Mouse (Mus musculus): ENCODE results near the gene Arl14ep. TPM values are rescaled to one million over a fixed set of nuclear protein-coding genes. Genes with fewer than 3 reads are reported as not detected.

Arl14ep gene
- polyA plus RNA-seq, 1 experiment, result 51.5 TPM

- Histone ChIP-seq H3K9me3 (replicated peaks; ENCODE audit: control insufficient read depth, insufficient read depth, low read length, poor library complexity, severe bottlenecking) (no peaks in the 10 kb centered on the region), H3K4me3 (ENCODE audit: low read depth, low read length) (peak overlapping the region; percentile 82), H3K36me3 (ENCODE audit: control insufficient read depth, insufficient read depth, low read length, poor library complexity, severe bottlenecking) (peaks cover 12% of the 10 kb centered on the region), H3K9ac (ENCODE audit: low read depth, poor library complexity, severe bottlenecking) (peak overlapping the region; percentile 90), H3K4me1 (ENCODE audit: control insufficient read depth, insufficient read depth, low read length) (no peaks in the 10 kb centered on the region), H3K27me3 (ENCODE audit: control insufficient read depth, insufficient read depth, low read length, poor library complexity, severe bottlenecking) (no peaks in the 10 kb centered on the region), H3K27ac (ENCODE audit: insufficient read depth, low read length) (peak overlapping the region; percentile 11)
- TF ChIP-seq CTCF (IDR thresholded peaks at IDR 0.05; ENCODE audit: low read depth, low read length), result no peak
- TF ChIP-seq POLR2A (IDR thresholded peaks at IDR 0.05; ENCODE audit: insufficient read depth, low read length), result no peak
- no peak for TF ChIP-seq EP300 (IDR thresholded peaks at IDR 0.05; ENCODE audit: insufficient read depth, low read depth, low read length)
Measured at GRCm38 (mm10) chr2:106973332-106973958, 779 bp downstream of the Arl14ep start.

- peak overlapping the region; percentile 90 for H3K9ac ChIP-seq (ENCODE audit: low read depth, poor library complexity, severe bottlenecking)
- peak overlapping the region; percentile 46; the same call in 1 of the 2 replicates for H3K4me3 ChIP-seq (ENCODE audit: low read depth, low read length)
Measured at GRCm38 (mm10) chr2:106972851-106973250, 1.4 kb downstream of the Arl14ep start.

DNA sequence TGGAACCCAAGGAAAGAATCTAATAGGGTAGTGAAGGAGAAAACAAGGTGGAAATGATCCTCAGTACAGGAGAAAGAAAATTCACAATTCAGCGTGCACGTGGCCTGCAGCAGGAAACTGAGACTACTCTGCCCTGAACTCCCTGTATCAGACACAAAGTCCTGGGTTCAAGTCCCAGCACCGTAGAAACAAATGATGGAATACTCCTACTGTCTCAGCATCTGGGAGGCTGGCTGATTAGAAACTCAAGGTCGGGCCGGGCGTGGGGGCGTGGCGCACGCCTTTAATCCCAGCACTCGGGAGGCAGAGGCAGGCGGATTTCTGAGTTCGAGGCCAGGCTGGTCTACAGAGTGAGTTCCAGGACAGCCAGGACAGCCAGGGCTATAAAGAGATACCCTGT lies 3.3 kb downstream of the Arl14ep start:
- TF ChIP-seq EP300 (IDR thresholded peaks at IDR 0.05; ENCODE audit: insufficient read depth, low read depth, low read length) (no peak), CTCF (IDR thresholded peaks at IDR 0.05; ENCODE audit: low read depth, low read length) (no peak), POLR2A (IDR thresholded peaks at IDR 0.05; ENCODE audit: insufficient read depth, low read length) (no peak)
- Histone ChIP-seq H3K4me3 (ENCODE audit: low read depth, low read length) (no peak overlapping the region), H3K9ac (ENCODE audit: low read depth, poor library complexity, severe bottlenecking) (no peak overlapping the region), H3K27ac (ENCODE audit: insufficient read depth, low read length) (no peak overlapping the region), H3K36me3 (ENCODE audit: control insufficient read depth, insufficient read depth, low read length, poor library complexity, severe bottlenecking) (peaks cover 33% of the 10 kb centered on the region), H3K27me3 (ENCODE audit: control insufficient read depth, insufficient read depth, low read length, poor library complexity, severe bottlenecking) (no peaks in the 10 kb centered on the region), H3K4me1 (ENCODE audit: control insufficient read depth, insufficient read depth, low read length) (no peaks in the 10 kb centered on the region), H3K9me3 (replicated peaks; ENCODE audit: control insufficient read depth, insufficient read depth, low read length, poor library complexity, severe bottlenecking) (no peaks in the 10 kb centered on the region)

More at GRCm38 (mm10) chr2:106972851-106973250, 1.4 kb downstream of the Arl14ep start:
- no peaks in the 10 kb centered on the region for H3K9me3 ChIP-seq (replicated peaks; ENCODE audit: control insufficient read depth, insufficient read depth, low read length, poor library complexity, severe bottlenecking)
- no peak for TF ChIP-seq EP300 (IDR thresholded peaks at IDR 0.05; ENCODE audit: insufficient read depth, low read depth, low read length)
- no peak for TF ChIP-seq CTCF (IDR thresholded peaks at IDR 0.05; ENCODE audit: low read depth, low read length)
- no peak for TF ChIP-seq POLR2A (IDR thresholded peaks at IDR 0.05; ENCODE audit: insufficient read depth, low read length)
- no peak overlapping the region for H3K27ac ChIP-seq (ENCODE audit: insufficient read depth, low read length)
- H3K27me3 ChIP-seq (ENCODE audit: control insufficient read depth, insufficient read depth, low read length, poor library complexity, severe bottlenecking), result no peaks in the 10 kb centered on the region
- H3K36me3 ChIP-seq (ENCODE audit: control insufficient read depth, insufficient read depth, low read length, poor library complexity, severe bottlenecking), result peaks cover 18% of the 10 kb centered on the region
- no peaks in the 10 kb centered on the region for H3K4me1 ChIP-seq (ENCODE audit: control insufficient read depth, insufficient read depth, low read length)

- no peak overlapping the region for H3K4me3 ChIP-seq (ENCODE audit: low read depth, low read length)
- H3K27me3 ChIP-seq (ENCODE audit: control insufficient read depth, insufficient read depth, low read length, poor library complexity, severe bottlenecking), result no peaks in the 10 kb centered on the region
- H3K4me1 ChIP-seq (ENCODE audit: control insufficient read depth, insufficient read depth, low read length), result no peaks in the 10 kb centered on the region
- no peak for TF ChIP-seq EP300 (IDR thresholded peaks at IDR 0.05; ENCODE audit: insufficient read depth, low read depth, low read length)
- TF ChIP-seq POLR2A (IDR thresholded peaks at IDR 0.05; ENCODE audit: insufficient read depth, low read length), result no peak
- TF ChIP-seq CTCF (IDR thresholded peaks at IDR 0.05; ENCODE audit: low read depth, low read length), result no peak
- peaks cover 53% of the 10 kb centered on the region for H3K36me3 ChIP-seq (ENCODE audit: control insufficient read depth, insufficient read depth, low read length, poor library complexity, severe bottlenecking)
- H3K9ac ChIP-seq (ENCODE audit: low read depth, poor library complexity, severe bottlenecking), result no peak overlapping the region
- H3K9me3 ChIP-seq (replicated peaks; ENCODE audit: control insufficient read depth, insufficient read depth, low read length, poor library complexity, severe bottlenecking), result no peaks in the 10 kb centered on the region
- no peak overlapping the region for H3K27ac ChIP-seq (ENCODE audit: insufficient read depth, low read length)
Measured at GRCm38 (mm10) chr2:106968320-106968719, 5.9 kb downstream of the Arl14ep start.

- no peaks in the 10 kb centered on the region for H3K27me3 ChIP-seq (ENCODE audit: control insufficient read depth, insufficient read depth, low read length, poor library complexity, severe bottlenecking)
- H3K9ac ChIP-seq (ENCODE audit: low read depth, poor library complexity, severe bottlenecking), result no peak overlapping the region
- peaks cover 47% of the 10 kb centered on the region for H3K36me3 ChIP-seq (ENCODE audit: control insufficient read depth, insufficient read depth, low read length, poor library complexity, severe bottlenecking)
- no peaks in the 10 kb centered on the region for H3K9me3 ChIP-seq (replicated peaks; ENCODE audit: control insufficient read depth, insufficient read depth, low read length, poor library complexity, severe bottlenecking)
- no peaks in the 10 kb centered on the region for H3K4me1 ChIP-seq (ENCODE audit: control insufficient read depth, insufficient read depth, low read length)
- H3K27ac ChIP-seq (ENCODE audit: insufficient read depth, low read length), result no peak overlapping the region
- no peak for TF ChIP-seq CTCF (IDR thresholded peaks at IDR 0.05; ENCODE audit: low read depth, low read length)
- TF ChIP-seq POLR2A (IDR thresholded peaks at IDR 0.05; ENCODE audit: insufficient read depth, low read length), result no peak
- TF ChIP-seq EP300 (IDR thresholded peaks at IDR 0.05; ENCODE audit: insufficient read depth, low read depth, low read length), result no peak
- no peak overlapping the region for H3K4me3 ChIP-seq (ENCODE audit: low read depth, low read length)
Measured at GRCm38 (mm10) chr2:106963560-106963959, 10.7 kb downstream of the Arl14ep start.

DNA sequence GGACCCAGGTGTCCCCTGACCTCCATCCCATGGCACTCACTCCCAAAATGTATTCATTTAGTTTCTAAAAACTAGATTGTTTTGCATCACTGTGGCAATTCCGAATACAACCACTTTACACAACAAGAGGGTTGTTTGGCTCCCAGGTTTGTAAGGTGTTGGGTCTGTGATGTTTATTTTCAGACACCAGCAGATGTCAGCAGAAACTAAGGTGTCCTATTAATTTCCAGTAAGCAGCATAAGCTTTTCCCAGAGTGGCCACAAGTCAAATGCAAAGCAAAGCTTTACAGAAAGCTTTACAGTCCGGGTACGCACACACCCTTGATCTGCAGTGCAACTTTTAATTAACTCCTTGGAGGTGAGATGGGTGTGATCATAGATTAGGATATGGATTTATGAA lies 12.6 kb downstream of the Arl14ep start:
- Histone ChIP-seq H3K4me3 (ENCODE audit: low read depth, low read length) (no peak overlapping the region), H3K4me1 (ENCODE audit: control insufficient read depth, insufficient read depth, low read length) (no peaks in the 10 kb centered on the region), H3K27me3 (ENCODE audit: control insufficient read depth, insufficient read depth, low read length, poor library complexity, severe bottlenecking) (no peaks in the 10 kb centered on the region), H3K9me3 (replicated peaks; ENCODE audit: control insufficient read depth, insufficient read depth, low read length, poor library complexity, severe bottlenecking) (no peaks in the 10 kb centered on the region), H3K36me3 (ENCODE audit: control insufficient read depth, insufficient read depth, low read length, poor library complexity, severe bottlenecking) (peaks cover 29% of the 10 kb centered on the region), H3K27ac (ENCODE audit: insufficient read depth, low read length) (no peak overlapping the region), H3K9ac (ENCODE audit: low read depth, poor library complexity, severe bottlenecking) (no peak overlapping the region)
- TF ChIP-seq EP300 (IDR thresholded peaks at IDR 0.05; ENCODE audit: insufficient read depth, low read depth, low read length) (no peak), POLR2A (IDR thresholded peaks at IDR 0.05; ENCODE audit: insufficient read depth, low read length) (no peak), CTCF (IDR thresholded peaks at IDR 0.05; ENCODE audit: low read depth, low read length) (no peak)
